Mouse (Mus musculus) ES-CJ7 (cell line): ENCODE measurements at regions not wholly inside any gene's neighbourhood (a gene's known extent, or its start where the extent isn't known, plus 50 kb on each side); places are given as distances from the start of the nearest gene placed in this dataset.

Source experiments
- DNase-seq: peaks from one replicate; pipeline ENCODE4 v3.0.0; 2011; ENCODE audit warnings: low read depth, low spot score

DNA sequence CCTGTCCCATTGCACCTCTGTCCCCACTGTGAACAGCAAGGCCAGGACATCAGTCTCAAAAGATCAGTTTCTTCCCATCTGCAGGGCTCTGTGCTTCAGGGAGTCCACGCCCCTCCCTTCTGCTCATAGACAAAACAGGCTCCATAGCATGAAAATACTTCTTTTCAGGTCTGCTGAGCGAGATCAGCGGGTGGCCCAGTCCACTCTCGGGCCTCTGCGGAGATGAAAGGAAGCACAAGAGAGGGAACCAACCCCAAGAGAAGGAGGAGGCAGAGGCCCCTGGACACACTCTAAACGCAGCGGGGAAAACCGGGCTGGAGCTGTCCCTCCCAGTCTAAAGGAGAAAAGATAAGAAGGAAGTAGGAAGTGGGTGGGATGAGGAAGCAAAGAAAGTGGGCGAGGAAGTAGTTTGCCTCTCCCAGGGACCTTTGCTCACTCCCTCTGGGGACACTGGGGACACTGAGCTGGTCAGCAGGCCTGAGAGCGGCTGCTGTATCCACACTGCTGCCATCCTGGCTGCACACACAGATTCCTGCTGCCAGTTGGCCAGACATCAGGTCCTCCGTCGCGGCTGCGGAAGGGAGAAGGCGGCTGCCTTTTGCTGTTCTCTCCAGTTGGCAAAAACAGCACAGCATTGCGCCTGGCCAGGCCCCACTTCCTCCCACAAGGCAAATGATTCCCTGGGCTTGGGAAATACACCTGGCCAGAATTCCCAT, 143.5 kb downstream of the Rybp start:
- DNase-seq: peak; percentile 57

DNA sequence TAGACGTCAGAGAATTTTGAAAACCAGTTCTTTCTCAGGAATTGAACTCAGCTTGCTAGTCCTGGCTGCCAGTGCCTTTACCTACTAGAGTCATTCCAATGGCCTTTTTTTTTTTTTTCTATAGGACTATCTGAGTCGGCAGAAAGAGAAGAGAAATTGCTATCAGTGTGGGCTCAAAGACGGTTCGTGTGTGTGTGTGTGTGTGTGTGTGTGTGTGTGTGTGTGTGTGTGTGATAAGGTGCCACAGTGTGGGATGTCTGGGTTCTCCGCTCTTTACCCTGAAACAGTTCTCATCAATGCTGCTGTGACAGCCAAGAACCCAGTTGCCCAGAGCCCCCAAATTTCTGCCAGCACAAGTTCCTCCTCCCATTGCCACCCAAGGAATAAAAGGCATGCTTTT, 146.1 kb downstream of the Rybp start:
- no peak for DNase-seq

DNA sequence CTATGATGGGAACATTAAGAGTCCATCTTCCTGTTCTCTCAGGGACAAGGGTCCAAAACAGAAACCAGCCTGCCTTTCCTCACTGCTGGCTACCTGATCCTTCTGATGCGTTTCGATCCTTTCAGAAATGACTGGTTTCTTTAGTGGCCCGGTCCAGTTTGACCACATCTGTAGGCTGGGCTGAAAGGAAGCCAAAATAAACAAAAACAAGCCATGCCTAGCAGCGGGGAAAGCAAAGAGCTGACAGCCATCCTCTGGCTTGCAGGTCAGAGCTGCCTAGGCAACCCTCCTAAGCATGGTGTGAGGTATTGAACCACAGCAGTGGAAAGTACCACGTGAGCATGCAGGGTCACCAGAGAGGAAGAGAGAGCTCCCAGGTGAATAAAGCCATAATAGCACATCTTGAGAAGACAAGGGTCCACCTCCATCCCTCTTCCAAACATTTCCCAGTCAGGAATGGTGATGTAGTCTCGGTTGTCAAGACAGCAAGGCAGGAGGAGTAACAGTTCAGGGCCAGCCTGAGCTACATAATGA, 146.6 kb downstream of the Rybp start:
- DNase-seq: no peak

DNA sequence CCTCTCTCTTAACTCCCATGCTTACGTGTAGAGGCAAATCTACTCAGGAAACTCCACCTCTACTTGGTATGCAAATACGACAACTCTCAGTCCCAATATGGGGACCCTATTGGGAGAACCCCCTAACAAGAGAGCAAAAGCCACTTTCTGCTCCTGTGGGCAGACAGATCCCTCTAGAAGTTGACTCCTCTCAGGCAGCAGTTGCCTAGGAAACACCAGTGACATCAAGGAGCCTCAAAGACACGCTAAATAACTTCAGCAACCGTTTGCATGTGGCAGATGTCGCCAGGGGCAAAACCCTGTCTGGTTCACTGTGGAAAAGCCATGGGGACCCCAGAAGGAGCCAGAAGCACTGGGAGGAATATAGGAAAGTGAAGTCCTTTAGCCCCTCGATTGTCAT, 147.5 kb downstream of the Rybp start:
- no peak for DNase-seq

DNA sequence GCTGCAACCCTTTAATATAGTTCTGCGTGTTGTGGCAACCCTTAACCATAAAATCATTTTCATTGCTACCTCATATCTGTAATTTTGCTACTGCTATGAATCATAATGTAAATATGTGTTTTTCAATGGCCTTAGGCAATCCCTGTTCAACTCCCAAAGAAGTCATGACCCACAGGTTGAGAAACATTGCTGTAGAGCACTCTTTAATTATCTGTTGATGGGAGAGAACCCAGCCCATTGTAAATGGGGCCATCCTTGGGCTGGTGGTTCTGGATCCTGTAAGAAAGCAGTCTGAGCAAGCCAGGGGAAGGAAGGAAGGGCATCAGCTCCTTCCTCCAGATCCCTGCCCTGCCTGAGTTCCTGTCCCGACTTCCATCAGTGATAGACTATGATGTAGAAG, 148.6 kb downstream of the Rybp start:
- DNase-seq: no peak

DNA sequence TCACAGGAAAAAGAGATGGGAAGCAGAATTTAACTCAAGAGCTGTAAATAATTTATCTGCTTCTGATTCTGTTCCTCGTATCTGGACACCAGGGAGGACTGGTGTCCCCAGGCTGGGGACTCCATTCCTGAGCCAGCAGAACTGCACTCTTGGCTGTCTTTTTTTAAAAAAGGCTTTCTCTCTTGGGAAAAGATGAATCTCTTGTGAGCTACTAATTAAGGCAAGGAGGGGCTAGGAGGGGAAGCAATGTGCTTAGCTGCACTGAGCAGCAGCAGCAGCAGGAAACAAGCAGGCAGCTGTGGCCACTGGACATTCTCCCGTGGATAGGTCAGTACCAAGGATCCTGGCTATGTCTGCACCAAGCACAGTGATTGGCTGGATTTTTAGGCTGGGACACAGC, 152.1 kb downstream of the Rybp start:
- DNase-seq: no peak

DNA sequence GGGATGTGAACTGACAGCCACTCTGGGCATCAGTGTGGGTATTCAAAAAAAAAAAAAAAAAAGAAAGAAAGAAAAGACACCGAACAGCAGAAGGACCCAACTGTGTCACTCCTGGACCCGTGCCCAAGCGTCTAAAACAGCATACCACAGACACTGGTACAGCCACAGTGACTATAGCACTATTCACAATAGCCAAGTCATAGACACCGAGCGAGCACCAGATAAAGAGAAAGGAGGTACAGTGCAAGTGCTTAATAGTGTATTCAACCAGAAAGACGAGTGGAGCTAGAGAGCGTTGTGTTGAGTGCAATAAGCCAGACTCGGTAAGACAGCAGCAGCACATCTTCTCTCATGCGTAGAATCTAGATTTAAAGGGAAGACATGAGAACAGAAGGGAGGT, 153.3 kb downstream of the Rybp start:
- no peak for DNase-seq

DNA sequence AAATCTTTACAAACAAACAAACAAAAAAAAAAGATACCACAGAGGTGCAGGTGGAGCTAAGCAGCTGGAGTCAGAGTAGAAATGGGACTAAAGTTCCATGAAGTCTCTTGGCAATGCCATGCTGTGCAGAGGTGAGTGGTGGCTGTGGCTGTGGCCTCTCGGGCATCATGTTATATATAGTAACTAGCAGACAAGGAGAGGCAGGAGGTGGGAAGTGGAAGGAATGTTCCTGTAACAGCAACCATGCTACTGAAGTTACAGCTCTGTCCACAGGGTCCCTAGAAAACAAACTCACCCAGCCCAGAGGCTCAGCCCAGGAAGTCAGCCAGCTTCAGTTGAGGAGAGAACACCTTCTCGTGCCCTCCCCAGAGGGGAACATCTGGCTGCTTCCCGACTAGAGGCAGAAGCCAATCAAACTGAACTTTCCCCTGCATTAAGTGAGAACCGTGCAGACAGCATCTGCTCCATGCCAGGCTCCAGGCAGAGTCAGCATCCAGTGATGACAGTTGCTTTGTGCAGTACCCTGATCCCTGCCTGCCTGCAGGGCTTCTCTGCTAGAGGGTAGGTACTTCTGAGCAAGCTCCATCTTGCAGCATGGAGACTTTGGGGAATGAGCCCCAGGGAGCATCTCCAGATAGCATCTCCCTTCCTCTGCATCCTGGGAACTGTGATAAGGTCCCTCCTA, 154.2 kb downstream of the Rybp start:
- no peak for DNase-seq

DNA sequence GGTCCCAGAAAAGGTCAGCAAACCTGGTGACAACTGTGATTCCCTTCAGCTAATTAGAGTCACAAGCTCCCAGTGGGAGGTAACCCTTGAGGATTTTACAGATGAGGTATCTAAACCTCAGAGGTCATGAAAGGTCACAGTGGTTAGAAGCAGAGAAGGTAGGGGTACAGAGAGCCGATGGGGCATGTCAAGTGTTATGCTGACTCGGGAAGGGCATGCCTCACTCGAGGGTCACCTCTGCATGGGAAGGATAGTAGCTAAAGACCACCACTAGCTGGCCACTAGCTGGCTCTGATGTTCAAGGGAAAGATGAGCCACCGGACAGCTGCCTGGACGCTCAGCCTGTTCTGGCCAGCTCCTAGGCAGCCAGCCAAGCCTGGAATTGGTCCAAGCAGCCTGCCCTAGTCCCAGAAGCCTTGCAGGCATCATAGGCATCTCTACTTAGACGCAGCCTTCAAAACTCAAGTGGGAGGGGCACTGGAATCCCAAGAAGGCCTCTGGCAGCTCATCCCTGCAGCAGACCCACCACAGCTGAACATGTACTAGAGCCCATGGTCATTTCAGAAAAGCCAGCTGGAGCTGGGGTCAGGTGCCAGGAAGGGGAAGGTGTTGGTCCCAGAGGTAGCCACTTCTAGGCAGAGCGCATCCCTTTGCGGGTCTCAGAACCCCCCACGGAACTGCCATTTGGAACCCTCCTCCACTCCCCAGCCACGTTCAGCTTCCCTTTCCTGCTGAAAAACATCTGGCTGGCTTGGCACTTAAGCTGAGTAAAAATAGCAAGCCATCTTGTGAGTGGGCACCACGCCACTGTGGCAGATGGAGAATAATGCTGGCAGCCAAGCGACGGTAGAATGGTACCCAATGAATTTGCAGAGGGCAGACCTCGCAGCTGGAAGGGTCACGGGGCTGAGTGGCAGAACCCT, 159.8 kb downstream of the Rybp start:
- no peak for DNase-seq

DNA sequence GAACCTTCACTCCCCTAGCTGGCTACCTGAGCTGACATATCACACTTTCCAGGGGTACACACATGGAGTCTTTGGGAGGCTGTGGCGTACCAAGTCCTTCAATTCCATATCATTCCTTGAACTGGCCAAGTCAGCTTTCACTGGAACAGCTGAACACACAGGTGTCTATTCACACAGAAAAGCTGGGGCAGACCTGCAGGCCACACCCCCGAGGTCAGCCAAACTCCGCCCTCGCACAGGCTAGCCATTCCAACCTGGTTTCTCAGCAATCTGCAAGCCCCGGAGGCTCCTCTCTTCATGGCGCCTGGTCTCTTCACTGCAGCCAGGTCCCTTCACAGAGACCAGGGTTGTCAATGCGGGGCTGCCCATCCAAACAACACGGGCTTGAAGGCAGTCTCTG, 160.5 kb downstream of the Rybp start:
- DNase-seq: no peak

DNA sequence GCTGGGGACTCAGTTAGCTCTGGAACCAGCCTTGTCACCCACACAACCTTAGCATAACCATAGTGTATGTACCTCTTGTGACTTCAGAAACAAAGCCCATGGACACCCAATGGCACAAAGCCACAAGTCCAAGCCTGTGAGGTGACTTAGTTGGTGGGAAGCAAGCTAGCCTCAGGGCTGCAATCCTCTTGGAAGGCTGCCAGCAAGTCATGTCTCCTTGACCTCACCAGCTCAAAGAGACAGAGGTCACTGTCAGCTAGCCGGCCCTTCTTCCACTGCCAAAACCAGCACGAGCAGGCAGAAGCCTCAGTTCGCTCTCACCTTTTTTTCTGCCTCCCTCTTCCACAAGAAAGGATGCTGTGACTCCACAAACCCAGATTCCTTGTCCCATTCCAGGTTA, 161.0 kb downstream of the Rybp start:
- peak; percentile 26 for DNase-seq

DNA sequence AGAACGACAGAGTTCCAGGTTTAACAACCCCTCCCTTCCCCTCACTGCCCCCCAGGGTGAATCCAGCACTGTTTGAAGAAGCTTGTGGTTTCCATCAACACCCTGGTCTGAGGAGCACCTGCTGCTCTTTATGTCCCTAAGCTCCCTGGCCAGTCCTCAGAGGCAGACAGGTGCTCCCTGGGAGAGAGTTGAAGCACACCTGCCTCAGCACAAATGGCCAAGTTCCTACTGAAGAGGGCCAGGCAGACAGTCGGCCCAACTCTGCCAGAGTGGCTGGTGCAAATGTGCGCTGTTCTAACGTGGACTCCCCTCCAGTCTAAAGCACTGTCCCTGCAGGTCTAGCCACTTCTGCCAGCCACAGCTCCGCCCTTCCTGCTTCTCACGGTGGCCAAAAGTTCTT, 166.0 kb downstream of the Rybp start:
- no peak for DNase-seq

DNA sequence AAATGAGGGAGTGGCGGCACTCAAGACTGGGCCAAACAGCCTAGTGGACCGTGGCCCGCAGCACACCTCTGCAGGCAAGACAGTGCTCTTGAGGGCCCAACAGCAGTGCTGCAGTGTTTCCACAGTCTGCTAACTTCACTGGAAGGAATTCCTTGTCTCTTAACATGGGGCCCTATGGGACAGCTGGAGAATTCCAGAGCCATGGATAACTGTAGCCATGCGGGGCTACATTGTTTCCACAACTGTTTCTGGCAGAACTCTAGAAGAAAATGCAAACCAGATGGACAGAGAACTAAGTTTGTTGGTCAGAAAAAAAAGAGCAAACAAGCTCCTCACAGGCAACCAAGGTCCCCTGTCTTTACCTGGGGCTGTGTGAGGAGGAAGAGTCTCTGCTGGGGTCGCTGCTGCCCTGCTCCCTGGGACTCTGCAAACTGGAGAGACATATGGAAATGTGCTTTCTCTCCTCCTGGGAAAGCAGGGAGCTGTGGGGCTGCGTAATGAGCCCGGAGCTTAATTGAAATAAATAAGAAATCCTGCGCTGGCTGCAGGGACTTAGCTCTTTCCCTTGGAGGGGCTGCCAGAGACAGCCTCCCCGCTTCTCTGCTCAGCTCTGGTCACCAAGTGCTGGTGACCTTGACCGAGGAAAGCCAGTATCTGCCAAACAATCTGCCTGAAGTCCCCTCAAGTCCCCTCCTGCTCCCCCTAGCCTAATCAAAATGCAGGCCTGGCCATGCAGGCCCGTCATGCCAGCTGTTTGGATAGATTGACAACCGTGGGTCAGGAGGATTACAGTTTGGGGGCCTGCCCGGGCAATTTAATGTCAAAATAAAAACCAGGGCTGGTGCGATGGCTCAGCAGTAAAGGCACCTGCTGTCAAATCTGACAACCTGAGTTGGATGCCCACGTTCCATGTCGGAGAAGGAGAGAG, 167.0 kb downstream of the Rybp start:
- no peak for DNase-seq

DNA sequence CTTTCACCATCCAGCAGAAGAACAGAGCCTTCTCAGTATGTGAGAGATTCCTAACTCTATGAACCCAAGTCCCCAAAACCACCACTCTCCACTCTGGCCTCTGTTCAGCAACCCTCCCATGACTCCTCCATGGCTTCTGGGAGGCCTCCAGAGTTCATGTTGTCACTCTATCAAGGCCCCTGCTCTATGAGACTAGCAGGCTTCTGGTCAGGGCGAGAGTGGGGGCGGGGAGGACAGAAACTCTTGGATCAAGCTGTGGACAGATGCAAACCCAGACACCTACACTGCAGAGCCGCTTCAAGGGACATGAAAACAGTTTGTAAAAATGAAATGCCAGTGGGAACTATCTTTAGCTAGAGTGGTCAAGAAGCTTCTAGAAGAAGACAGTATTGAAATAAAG, 170.2 kb downstream of the Rybp start:
- no peak for DNase-seq

DNA sequence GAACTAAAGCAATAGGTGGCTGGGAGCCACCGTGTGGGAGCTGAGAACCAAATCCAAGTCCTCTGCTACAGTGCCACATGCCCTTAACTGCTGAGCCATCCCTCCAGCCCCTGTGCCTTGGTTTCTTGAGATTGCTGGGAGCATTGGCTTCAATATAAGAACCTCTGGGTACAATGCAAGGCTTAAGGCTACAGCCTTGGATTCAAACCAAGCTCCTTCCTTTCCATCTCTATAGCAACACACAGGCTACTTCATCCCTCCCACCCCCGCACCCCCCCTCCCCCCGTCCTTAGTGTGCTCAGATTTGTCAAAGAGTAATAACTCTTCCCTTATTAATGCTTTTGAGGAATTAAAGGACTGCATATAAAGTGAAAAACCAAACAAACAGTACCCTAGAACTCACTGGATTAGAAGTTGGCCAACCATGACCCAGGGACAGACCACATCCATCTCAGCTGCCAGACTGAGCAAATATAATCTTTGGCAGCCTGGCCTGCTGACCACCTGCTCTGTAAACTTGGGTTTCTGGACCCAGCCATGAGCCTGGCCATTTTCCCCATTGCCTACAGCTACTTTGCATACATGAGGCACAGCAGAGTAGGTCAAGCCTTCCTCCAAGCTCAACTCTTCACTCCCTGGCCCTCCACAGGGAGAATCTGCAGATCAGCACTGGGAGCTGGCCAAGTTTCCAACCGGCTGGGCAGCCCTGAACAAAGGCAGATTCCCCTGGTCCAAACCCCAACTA, 173.7 kb downstream of the Rybp start:
- no peak for DNase-seq

DNA sequence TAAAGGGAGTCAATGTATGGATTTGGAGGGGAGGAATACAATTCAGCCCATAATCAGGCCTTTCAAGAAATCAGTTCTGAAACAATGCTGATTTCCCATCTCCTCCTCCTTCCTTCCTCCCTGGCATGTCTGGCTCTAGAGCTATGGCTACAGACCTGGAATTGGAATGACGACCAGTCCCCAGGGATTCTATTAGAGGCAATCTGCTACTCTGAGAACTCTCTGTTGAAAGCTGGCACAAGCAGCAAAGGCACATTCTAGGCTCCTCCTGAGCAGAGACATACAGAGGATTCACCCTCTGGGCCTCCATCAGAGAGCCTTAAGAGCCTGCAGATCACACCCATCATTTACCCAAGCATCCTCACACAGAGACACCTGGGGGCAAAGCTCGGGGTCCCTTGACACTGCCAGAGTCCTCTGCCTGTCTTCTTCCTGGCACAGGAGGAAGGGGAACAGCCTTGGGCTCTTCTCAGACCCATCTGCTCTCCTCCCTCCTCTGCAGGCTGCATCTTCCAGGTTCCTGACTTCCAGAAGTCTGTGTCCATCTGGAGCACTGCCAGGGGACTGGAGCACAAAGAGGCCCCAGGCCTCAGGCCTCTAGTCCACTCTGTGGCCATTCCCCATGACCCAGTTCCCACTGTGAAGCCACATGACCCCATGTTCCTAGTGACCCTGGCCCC, 176.2 kb downstream of the Rybp start:
- DNase-seq: no peak

DNA sequence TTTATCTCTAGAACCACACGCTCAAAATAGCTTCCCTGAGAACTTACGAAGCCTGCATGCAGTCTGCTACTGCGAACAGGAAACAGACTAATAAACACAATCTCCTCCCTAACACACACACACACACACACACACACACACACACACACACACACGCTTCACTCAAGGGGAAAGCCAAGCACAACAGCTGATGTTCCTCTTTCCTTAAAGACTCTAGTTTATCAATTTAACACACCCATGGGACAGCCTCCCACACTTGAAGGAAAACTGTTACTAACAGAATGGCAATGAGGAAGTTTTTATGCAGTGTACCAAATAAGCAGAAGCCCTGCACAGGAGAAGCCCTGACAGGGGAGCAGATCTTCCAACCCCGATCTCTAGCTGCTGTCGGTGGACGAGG, 177.3 kb downstream of the Rybp start:
- no peak for DNase-seq

DNA sequence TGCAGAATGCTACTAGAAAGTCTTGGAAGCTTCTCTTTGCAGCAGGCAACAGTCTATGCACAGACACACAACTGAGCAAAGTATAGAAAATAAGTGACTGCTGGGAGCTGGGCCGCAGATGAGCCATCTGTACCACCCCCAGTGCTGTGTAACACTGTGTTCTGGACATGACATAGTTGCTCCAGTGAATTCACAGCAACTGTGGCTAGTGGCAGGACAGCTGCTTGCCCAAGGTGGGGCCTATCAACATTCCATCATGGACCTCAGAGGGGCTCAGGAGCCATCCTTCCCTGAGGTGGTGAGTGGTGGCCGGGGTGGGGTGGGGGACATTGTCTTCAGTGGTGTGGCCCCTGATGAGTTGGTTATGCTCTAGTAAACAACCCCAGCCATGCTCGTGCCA, 177.9 kb downstream of the Rybp start:
- DNase-seq: no peak

DNA sequence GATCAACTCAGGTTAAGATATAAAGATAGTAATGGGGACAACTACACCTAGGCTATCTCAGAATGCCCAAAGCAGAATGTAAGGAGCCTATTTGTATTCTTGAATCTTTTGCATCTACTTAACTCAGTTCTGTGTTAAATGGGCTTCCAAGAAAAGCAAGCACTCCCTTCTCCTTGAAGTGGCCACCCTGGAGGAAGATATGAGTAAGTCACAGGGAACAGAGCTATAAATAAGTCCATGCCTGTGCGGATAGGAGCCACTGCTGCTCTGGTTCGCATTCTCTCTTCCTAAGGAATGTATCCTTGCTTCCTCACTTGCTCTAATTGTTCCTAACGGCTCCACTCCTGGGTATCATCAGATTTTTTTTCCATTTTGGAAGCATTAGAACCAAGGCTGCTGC, 179.8 kb downstream of the Rybp start:
- DNase-seq: no peak

DNA sequence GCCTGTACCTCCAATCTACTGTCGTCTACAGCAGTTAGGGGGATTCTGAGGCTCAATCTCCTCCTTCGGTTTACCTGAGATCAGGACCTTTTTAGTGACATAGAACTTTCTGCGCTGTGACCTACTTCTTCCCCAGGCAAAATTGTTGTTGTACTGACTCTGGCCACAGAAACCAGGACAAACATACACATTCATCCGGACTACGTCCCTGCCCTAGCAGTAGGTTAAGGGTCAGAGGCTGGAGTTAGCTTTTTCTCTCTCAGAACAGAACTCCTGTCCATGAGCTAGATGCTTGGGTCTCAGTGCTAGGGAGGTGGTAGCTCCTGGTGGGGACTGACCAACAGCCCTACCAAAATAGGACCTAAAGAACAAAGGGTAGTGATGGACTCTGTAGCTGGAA, 180.2 kb downstream of the Rybp start:
- DNase-seq: no peak
